Mouse (Mus musculus): Measurements from ENCODE around the gene Adam23.

The Adam23 gene

GRCm38 (mm10) chr1:63445656-63446046 lies at the start of gene Adam23:
Gene Adam23 (plus strand): TSS chr1:63445891.
- no peak for DNase-seq (ENCODE audit: low read depth)

DNA sequence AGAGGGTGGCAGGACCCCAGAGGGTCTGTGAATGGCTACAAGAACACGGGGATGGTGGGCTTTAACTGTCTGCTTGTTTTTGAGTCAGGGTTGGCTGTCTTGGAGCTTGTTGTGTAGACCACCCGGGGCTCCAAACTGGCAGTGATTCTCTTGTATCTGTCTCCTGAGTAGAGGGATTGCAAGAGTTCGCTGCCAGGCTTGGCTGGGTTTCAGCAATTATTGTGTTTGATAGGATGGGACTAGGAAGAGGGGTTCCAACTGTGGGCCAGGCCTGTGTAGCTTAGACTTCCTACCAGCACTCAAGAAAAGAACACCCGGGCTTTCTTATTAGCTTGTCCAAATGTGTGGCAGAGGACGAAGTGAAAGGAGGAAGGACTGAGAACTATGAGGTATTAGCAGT lies 44.6 kb upstream of the Adam23 start:
- DNase-seq (ENCODE audit: low read depth): no peak

DNA sequence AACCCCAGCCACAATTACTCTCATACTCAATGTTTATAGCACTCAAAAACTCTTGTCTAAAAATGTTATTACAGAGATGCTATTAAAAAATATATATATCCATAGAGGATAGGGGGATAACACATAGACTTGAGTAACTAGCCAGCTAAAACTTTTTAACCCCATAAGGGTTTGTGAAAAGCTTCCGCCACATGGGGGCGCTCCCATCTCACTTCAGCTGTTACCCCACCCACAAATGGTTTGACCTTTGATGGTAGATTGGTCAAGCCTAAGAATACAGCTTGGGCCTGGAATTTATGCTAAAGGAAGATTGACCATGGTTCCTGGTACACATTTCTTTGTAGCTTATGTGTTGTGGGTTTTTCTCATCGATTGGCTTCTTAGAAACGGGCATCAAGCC lies 42.1 kb upstream of the Adam23 start:
- peak; percentile 8 for DNase-seq (ENCODE audit: low read depth)

DNA sequence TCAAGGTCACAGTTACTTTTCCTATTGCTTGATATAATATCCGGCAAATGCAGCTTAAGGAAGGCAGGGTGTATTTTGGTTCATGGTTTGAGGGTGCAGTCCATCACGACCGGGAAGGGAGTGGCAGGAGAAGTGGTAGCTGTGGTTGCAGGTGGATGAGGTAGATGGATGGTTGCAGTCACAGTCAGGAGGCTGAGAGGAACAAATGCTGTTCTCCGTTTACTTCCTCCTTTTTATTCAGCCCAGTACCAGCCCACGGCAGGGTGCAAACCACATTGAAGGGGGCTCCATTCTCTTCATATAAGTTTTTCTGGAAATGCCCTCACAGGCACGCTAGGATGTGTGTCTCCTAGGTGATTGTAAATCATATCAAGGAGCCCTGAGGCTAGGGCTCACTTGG lies 37.3 kb upstream of the Adam23 start:
- DNase-seq (ENCODE audit: low read depth): no peak

DNA sequence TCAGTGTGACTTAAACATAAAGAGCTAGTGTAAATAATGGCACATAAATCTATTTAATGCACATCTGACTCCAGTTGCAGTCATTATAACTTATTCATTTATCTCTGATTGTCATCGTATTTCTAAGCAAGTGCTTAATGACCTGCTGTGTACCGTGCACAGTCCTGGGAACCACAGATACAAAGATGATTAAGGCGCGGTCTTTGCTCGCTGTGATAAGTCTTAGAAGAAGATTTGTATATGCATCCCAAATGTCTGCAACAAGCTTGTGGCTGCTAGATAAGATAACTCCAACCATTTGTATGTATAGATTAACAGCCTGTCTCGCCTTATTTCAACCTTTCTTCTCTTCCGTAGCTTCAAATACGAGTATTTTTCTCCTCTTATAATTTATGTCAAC lies 27.2 kb upstream of the Adam23 start:
- no peak for DNase-seq (ENCODE audit: low read depth)

DNA sequence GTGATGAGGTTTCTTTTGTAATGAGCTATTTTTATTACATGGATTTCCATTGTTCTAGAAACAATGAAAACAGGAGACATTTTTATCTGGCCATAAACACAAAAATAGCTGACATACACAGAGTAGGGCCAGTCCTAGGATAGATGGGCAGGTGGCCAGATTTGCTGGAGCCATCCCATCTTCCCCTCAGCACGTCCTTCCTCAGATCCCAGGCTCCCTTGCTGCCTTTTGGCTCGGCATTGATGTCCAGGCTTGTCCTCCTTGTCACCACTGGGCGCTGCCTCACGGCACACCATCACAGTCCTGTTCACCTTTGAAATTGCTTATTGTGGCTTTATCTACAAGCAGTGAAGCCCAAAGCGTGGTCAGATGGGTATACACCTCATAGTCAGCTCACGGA lies 15.0 kb upstream of the Adam23 start:
- DNase-seq (ENCODE audit: low read depth): no peak

DNA sequence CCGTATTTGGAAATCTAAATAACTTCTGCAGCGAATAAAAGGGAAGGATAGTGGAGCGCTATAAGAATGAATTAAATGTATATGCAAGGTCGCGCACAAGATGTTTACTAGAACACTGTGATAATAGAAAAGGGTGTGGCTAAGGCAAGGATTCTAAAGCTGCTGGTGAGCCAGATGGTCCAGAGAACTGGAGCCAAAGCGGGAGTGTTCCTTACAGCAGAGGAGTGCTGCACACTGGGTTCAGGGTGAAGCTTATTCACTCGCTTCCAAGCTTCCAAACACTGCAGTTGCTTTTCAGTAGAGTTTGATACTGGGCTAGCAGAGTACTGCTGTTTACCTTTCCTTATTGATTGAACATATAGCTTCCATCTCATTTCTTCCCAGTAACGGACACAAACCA lies 14.5 kb upstream of the Adam23 start:
- no peak for DNase-seq (ENCODE audit: low read depth)

DNA sequence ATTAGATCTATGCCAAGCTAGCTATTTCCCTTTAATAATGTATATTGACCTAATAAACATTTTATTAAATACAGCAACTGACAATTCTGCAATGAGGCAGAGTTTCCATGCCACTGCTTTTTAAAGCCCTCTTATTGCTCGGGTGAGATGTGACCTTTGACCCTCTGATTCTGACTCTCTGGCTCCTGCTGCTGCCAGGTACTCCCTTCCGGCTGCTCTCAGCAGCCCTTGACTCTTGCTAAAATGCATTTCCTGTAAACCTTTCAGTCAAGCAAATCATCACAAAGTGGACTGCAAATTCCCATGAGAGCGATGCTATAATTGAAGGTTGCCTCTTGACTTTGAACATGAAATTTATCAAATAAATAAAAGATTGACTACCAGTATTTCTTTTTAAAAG lies 13.8 kb upstream of the Adam23 start:
- no peak for DNase-seq (ENCODE audit: low read depth)

DNA sequence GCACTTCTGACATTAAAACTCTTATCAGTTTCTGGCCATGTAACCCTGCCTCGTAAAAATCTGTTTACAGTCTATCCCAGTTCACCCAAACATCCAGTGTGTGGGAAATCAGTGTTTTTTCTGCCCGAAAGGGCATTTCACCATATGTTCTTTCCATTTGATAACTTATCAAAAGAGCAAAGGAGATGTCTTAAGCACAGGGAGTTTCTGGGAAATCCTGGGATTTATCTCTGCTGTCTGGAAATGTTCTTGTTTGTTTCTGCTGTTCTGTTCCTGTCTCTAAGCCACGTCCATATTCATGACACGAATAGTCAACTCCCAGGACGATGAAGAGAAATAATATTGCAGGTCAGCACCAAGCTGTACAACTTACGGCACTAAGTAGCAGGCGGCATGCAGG lies 11.6 kb upstream of the Adam23 start:
- no peak for DNase-seq (ENCODE audit: low read depth)

GRCm38 (mm10) chr1:63437529-63437928 lies 8.2 kb upstream of the Adam23 start:
- DNase-seq (ENCODE audit: low read depth): peak; percentile 46

DNA sequence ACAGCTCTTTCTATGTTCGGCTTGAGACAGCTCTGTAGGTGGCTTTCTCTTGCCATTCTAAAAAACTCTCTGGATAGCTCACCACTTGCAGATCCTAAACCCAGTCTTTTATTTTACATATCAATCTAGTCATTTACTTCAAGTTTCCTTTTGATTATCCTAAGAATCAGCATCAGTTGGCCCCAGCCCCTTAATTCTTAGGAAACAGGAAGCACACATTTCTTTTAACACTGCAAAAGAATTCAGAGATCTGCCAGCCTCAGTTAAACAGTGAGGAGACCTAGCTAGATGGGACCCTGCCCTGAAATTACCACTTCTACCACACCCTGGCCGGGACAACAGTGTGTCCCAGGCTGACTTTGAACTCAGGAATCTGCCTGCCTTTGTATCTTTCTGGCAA lies 3.5 kb upstream of the Adam23 start:
- no peak for DNase-seq (ENCODE audit: low read depth)

DNA sequence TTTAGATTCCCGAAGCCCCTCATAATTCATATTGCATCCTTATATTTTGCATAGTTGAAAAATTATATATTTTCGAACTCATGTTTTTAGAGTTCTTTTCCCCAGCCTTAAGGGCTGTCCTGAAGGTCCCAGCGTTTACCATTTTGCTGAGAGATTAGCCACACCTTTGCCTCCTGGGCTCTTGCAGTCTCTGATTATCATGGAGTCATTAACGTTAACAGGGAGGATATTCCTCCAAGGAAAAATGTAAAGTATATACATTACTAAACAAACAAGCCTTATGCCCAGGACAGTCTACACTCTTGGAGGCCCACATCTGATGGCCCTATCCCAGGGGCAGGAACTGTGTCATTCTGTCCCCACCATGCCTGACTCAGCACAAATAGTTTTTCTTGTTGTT lies 3.1 kb upstream of the Adam23 start:
- DNase-seq (ENCODE audit: low read depth): no peak

- DNase-seq (ENCODE audit: low read depth): no peak
These were observed 512 bp upstream of the Adam23 start for GRCm38 (mm10) chr1:63445149-63445609.

DNA sequence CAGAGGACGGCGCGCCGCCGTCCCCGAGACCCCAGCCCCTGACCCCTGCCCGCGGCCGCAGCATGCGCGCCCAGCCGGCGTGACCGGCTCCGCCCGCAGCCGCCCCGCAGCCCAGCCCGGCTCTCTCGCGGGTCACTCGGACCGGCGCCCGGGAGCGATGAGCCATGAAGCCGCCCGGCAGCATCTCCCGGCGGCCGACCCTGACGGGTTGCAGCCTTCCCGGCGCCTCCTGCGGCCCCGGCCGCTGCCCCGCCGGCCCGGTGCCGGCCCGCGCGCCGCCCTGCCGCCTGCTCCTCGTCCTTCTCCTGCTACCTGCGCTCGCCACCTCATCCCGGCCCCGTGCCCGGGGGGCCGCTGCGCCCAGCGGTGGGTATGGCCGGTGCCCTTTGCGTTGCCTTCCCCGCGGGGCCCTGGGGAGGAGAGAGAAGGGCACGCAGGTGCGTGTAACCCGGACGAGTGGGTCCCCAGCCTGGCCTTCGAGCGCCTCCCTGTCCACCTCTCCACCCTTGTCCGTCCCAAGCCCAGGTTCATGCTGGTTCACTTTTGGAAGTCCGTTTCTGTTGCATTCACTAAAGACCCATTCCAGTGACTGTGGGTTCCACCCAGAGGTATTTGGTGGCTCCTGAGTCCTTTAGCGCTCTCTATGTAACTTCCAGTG lies 485 bp downstream of the Adam23 start:
- no peak for DNase-seq (ENCODE audit: low read depth)

DNA sequence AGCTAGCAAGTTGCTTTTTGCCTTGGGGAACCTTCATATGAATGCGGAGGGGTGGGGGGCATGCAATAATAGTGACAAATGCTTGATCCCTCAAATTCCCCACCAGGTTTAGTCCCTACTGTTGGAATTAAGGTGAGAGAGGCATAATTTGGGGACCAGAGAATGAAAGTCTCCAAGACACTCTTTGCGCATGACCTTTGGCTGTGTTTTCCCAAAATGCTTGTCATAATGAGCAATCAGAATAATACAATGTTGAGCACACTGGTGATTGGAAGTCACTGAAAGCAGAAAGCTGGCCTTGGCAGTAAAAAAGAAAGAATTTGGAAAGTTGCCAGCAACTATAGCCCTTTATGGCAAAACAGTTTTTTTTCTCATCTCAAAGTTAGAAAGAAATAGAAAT lies 1.0 kb downstream of the Adam23 start:
- DNase-seq (ENCODE audit: low read depth): no peak

- no peak for DNase-seq (ENCODE audit: low read depth)
These were observed 4.4 kb downstream of the Adam23 start for GRCm38 (mm10) chr1:63450091-63450490.

DNA sequence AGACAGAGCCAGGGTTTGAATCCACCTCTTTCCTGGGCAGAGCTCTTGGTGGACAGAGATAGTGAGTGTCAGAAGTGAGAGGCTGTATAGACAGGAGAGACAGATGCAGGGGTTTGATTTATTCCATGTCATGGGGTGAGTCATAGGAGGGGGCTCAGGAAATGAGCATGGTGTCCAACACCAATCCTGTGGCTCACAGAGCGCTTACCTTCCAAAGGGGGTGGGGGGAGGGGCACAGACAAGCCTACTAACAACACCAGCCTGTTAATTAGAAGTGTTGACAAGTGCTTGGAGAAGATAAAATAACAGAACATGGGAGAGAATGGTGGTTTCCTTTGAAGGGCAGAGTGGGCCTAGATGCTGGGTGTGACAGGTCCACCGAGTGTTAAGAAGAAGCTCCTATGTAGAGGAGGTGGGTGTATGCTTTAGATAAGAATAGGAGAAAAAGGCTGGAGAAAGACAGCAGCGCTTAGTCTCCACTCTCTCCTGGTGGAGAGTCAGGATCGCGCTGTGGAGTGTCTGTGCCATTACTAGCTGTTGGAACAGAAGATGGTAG lies 7.7 kb downstream of the Adam23 start:
- peak; percentile 28 for DNase-seq (ENCODE audit: low read depth)

DNA sequence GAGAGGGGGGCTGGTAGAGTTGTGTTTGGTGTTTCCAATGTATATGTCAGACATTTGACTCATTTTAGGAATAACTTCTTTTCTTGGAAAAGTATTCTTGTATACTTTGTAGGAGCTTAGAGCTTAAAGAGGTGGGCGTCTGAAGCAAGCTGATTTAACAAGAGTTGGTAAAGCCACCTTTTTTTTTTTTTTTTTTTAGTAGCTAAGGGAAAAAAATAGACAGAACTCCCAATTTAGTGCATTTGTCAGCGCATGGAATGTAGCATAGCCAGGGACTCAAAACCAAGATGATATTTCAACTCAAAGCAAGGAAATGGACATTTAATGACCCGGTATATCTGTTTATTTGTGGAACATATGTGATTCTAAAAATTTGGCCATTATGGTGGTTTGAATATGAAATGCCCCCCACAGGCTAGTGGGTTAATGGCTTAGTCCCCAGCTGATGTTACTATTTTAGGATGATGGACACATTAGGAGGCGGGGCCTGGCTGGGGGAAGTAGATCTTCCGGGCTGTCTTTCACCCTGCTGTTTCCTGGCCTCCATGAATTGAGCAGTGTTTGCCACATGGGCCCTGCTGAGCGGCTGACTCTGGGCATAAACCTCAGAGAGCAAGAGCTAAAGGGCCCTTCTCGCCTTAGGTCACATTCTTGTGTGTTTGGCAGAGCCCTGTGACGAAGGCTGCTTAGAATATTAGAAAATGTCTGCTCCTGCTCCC lies 12.3 kb downstream of the Adam23 start:
- DNase-seq (ENCODE audit: low read depth): no peak

DNA sequence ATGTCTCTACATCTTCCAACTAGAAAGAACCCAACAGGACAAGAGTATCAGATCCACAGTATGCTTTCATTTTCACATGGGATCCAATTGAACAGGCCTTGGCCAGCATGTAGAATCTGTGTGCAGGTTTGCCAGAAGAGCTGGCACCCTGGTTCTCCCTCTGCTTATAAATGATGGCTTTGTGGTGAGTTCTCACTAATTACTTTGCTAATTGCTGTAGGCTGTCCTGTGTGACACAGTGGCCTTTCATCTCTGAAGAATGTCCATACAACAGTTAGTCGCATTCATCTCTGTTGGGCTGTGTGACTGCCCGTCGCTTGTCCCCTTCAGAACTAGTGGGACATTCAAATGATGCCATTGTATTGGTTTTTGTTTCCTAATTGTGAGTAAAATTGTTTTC lies 13.5 kb downstream of the Adam23 start:
- DNase-seq (ENCODE audit: low read depth): no peak

GRCm38 (mm10) chr1:63459926-63460325 lies 14.2 kb downstream of the Adam23 start:
- no peak for DNase-seq (ENCODE audit: low read depth)

GRCm38 (mm10) chr1:63464441-63464840 lies 18.8 kb downstream of the Adam23 start:
- DNase-seq (ENCODE audit: low read depth): no peak

- DNase-seq (ENCODE audit: low read depth): no peak
These were observed 27.6 kb downstream of the Adam23 start for GRCm38 (mm10) chr1:63473272-63473671.

DNA sequence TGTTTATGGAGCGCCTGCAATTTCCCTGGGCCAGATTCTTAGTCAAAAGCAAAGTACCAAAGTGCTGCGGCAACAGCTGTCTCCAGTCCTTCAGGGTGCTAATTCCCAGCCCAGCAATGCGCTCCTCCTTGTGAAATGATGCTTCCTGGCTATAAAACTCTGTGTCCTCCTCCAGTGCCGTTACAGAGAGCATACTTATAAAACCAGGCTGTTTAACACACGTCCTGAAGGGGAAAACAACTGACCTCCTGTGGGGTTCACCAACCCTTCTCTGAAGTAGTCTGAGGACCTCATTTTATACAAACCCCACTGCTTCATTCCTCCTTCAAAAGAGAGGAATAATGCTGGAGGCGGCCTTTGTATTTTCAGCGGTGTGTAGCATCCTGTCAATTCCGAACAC lies 28.0 kb downstream of the Adam23 start:
- DNase-seq (ENCODE audit: low read depth): no peak

DNA sequence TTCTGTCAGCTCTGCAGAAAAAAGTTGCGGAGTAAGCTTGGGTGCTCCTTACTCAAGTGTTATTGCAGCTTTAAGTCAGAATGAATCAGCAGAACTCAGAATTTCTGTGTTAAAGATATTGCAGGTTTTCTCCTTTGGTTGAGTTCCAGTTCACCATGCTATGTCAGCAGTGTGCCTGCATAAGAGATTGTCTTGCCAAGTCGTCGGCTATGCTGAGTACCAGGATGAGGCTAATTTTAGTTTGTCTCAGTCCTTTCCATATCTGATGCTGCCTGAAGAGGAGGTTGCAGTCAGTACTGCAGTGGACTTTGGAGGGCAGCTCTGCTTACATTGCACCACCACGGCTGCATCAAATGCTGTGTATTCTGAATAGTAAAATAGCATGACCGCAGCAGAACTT lies 33.3 kb downstream of the Adam23 start:
- no peak for DNase-seq (ENCODE audit: low read depth)

Measured in c-Kit-positive CD71-negative TER-119-negative erythroid progenitor cells, embryonic 14.5 days (primary cell).